Mouse (Mus musculus) lung, postnatal 0 days (tissue): ENCODE measurements around the gene Rps6kl1. TPM values are rescaled to one million over a fixed set of nuclear protein-coding genes. Genes with fewer than 3 reads are reported as not detected.

Source experiments
- ATAC-seq: fragments of 200-750 bp; cut with Nextera tagmentation; 2 replicates; pipeline ENCODE4 v1.8.0; 2017; ENCODE audit warnings: moderate library complexity
- DNase-seq: peaks from one replicate; pipeline ENCODE4 v3.0.0-alpha.2; 2016; ENCODE audit warnings: low spot score
- H3K27ac ChIP-seq: fragments of 300-500 bp; sonication (generic); 2 replicates; pipeline ENCODE4 v1.5.1; 2014; ENCODE audit warnings: antibody characterized with exemption, mild to moderate bottlenecking, low read length, mixed read lengths
- H3K27me3 ChIP-seq: fragments of 300-500 bp; sonication (generic); replicated peaks from 2 replicates; pipeline ENCODE4 v1.6.1; 2014; ENCODE audit warnings: low read length, mixed read lengths; ENCODE audit not compliant: insufficient read depth
- H3K36me3 ChIP-seq: fragments of 300-500 bp; sonication (generic); 2 replicates; pipeline ENCODE4 v1.6.1; 2014; ENCODE audit warnings: low read length, mixed read lengths; ENCODE audit not compliant: insufficient read depth
- H3K4me1 ChIP-seq: fragments of 300-500 bp; sonication (generic); 2 replicates; pipeline ENCODE4 v1.6.1; 2014; ENCODE audit warnings: antibody characterized with exemption, low read depth, low read length, mixed read lengths; ENCODE audit not compliant: insufficient read depth
- H3K4me2 ChIP-seq: fragments of 300-500 bp; sonication (generic); replicated peaks from 2 replicates; pipeline ENCODE4 v1.6.1; 2014; ENCODE audit warnings: low read depth, mild to moderate bottlenecking, low read length, moderate library complexity, mixed read lengths
- H3K4me3 ChIP-seq: fragments of 300-500 bp; sonication (generic); 2 replicates; pipeline ENCODE4 v1.5.1; 2014; ENCODE audit warnings: low read depth, low read length
- H3K9ac ChIP-seq: fragments of 300-500 bp; sonication (generic); replicated peaks from 2 replicates; pipeline ENCODE4 v1.6.1; 2014; ENCODE audit warnings: low read depth, mild to moderate bottlenecking
- H3K9me3 ChIP-seq: fragments of 300-500 bp; sonication (generic); 2 replicates; pipeline ENCODE4 v1.6.1; 2016; ENCODE audit warnings: low read length, mixed read lengths
- CTCF ChIP-seq: IDR thresholded peaks from 2 replicates; pipeline ENCODE4 v1.5.1; 2016; ENCODE audit warnings: antibody characterized with exemption, mild to moderate bottlenecking
- EP300 ChIP-seq: IDR thresholded peaks from 2 replicates; pipeline ENCODE4 v1.6.1; 2016; ENCODE audit warnings: antibody characterized with exemption, mild to moderate bottlenecking, control low read depth
- WGBS: fragments of 180-500 bp; shearing (Covaris S2); extraction: QIAGEN DNeasy Blood & Tissue Kit; methylation state at CpG from one replicate; pipeline ENCODE4 v1.1.7; 2014; 5-methylcytosine and 5-hydroxymethylcytosine counted together
- polyA plus RNA-seq: library from polyadenylated mRNA; unstranded; fragments of >200 nt; fragmentation: Nextera tagmentation; extraction: Ambion mirVana; gene quantifications from 2 replicates; pipeline ENCODE4 v1.2.1, GENCODE M21; 2015

Rps6kl1 gene
- polyA plus RNA-seq, 1 experiment from 2014 or later, result 0.82 TPM

DNA sequence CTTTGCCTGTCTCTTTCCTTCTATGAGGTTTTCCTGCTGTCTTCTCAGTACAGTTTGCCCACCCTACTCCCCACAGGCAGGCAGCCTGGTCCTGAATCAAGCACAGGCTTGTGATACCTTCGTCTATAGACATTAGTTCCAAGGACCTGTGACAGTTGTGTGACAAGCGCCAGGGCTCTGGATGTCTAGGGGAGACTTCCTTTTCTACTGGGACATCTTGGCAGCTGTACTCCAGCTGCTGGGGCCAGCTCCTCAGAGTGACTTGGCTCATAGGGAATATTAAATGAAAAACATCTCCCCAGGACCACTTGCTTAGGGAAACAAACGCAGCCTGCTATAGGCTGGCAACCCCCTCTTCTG, 19.9 kb upstream of the Rps6kl1 start:
- no peak for DNase-seq

DNA sequence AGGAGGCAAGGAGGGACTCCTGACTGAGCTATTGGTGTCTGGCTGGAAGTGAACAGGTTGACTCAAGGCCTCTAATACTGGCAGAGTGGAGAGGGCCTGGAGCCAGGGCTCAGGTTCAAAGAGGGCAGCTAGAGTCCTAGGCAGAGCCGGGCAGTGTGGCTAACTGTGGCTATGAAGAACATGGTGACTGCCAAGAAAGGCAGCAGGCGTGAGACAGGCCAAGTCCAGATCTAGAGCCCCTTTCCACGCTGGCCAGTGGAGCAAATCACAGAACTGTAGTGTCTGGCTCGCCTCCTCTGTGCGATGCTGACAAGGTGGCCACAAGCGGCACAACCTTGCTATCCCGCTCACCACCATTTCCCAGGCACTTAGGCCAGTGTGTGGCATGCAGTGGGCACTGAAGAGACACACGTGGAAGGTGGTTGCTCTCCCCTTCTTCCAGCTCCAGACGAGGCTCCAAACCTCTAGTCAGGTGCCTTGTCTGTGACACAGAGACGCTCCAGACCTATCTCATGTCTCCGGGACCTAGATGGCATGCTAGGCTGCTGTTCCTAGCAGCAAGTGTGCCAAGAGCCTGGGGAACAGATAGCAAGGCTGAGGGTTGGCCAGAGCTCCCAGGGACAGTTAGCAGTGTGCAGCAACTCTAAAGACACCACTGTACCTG, 19.4 kb upstream of the Rps6kl1 start:
- DNase-seq, result no peak
- Histone ChIP-seq H3K4me2 (no peak overlapping the region), H3K27me3 (no peaks in the 10 kb centered on the region), H3K9ac (no peak overlapping the region), H3K4me1 (peaks cover 3% of the 10 kb centered on the region; the same call in 1 of the 2 replicates), H3K36me3 (no peaks in the 10 kb centered on the region), H3K27ac (no peak overlapping the region), H3K4me3 (no peak overlapping the region), H3K9me3 (no peaks in the 10 kb centered on the region)
- ATAC-seq, result no peak
- 79% methylated on average over 11 of the region's 11 CpGs for WGBS
- no peak for TF ChIP-seq EP300
- TF ChIP-seq CTCF, result no peak

More for the DNA sequence above, 19.9 kb upstream of the Rps6kl1 start:
- Histone ChIP-seq H3K27ac (no peak overlapping the region), H3K4me3 (no peak overlapping the region), H3K4me1 (peaks cover 7% of the 10 kb centered on the region; the same call in 1 of the 2 replicates), H3K9ac (no peak overlapping the region), H3K27me3 (no peaks in the 10 kb centered on the region), H3K36me3 (no peaks in the 10 kb centered on the region), H3K9me3 (no peaks in the 10 kb centered on the region), H3K4me2 (no peak overlapping the region)
- WGBS, result 63% methylated on average over 3 of the region's 3 CpGs
- no peak for TF ChIP-seq EP300
- no peak for TF ChIP-seq CTCF
- ATAC-seq, result no peak

DNA sequence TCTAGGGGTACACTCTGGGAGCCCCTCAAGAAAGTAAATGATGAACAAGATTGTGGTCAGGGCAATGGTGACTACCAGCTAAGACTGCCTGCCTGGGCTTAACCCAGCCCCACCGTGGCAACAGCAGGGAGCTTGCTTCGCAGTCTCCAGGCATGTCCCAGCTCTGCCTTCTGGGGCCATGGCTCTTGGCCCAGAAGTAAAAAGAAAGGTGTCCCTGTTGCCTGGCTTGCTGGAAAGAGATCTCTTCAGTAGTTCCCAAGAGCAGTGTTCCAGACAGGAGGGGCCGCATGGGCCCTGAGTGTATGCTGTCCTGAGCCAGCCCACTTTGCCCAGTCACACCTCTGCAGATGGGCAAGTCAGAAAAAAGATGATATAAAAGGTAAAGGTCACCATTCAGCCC, 18.8 kb upstream of the Rps6kl1 start:
- H3K4me1 ChIP-seq, result peaks cover 3% of the 10 kb centered on the region; the same call in 1 of the 2 replicates
- DNase-seq (no peak), ATAC-seq (peak; percentile 7; the same call in 1 of the 2 replicates)
- peak overlapping the region; percentile 37; the same call in 1 of the 2 replicates for H3K4me2 ChIP-seq
- no peaks in the 10 kb centered on the region for H3K36me3 ChIP-seq
- TF ChIP-seq CTCF (no peak), EP300 (no peak)
- no peaks in the 10 kb centered on the region for H3K27me3 ChIP-seq
- 61% methylated on average over 3 of the region's 3 CpGs for WGBS
- no peak overlapping the region for H3K9ac ChIP-seq
- H3K27ac ChIP-seq, result no peak overlapping the region
- H3K4me3 ChIP-seq, result no peak overlapping the region
- no peaks in the 10 kb centered on the region for H3K9me3 ChIP-seq

DNA sequence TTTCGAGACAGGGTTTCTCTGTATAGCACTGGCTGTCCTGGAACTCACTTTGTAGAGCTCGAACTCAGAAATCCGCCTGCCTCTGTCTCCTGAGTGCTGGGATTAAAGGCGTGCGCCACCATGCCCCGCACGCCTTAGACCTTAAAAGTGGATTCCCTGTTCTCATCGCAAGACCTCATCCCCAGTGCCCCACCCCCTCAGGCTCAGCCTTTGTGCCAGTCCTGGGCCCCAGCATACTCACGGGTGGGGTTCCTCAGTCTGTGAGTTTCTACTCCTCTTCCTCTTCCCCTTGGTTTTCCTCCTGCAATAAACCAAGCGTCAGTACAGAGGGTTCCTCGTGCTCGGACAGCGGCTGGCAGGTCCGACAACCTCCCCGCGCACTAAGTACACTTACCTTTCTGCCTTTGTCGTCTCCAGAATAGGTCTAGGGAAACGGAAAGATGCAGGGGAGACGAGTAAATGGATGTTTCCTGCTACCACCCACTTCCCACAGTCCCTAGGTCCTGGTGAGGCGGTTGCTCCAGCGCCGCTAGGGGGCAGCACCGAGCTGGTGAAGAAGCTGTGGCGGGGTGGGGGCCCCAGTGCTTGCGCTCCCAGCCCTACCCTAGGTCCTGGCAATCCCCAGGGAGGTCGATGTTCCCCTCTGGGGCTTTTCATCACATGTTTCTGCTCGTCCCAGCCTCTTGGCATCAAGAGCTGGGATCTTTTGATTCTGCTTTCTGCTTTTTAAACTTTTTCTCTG, 18.2 kb upstream of the Rps6kl1 start:
- ATAC-seq, result peak; percentile 91
- H3K4me2 ChIP-seq, result peak overlapping the region; percentile 37
- peaks cover 3% of the 10 kb centered on the region; the same call in 1 of the 2 replicates for H3K4me1 ChIP-seq
- TF ChIP-seq EP300, result no peak
- TF ChIP-seq CTCF, result peak; percentile 98
- WGBS, result 32% methylated on average over 27 of the region's 27 CpGs
- H3K9ac ChIP-seq, result no peak overlapping the region
- peak; percentile 91 for DNase-seq
- no peaks in the 10 kb centered on the region for H3K9me3 ChIP-seq
- no peaks in the 10 kb centered on the region for H3K27me3 ChIP-seq
- H3K4me3 ChIP-seq, result no peak overlapping the region
- H3K27ac ChIP-seq, result no peak overlapping the region
- no peaks in the 10 kb centered on the region for H3K36me3 ChIP-seq

DNA sequence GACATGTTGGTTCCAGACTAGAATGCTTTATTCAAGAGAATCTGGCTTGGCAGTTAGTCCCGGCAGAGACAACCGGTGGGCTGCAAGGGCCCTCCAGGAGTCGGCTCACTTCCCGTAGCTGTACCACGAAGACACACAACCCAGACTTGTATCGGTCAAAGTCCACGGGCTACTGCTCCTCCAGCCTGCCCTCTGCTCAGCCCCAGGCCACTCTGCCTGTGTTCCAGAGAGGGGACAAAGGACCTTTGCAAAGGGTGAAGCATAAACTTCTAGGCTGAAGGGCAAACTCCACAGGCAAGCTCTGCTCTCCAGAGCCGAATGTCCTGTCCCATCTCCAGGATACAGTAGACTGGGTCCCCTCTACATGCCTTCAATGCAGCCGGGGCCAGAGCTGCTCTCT, 15.6 kb upstream of the Rps6kl1 start:
- H3K9me3 ChIP-seq, result no peaks in the 10 kb centered on the region
- no peak overlapping the region for H3K27ac ChIP-seq
- no peak overlapping the region for H3K9ac ChIP-seq
- 88% methylated on average over 9 of the region's 9 CpGs for WGBS
- no peaks in the 10 kb centered on the region for H3K27me3 ChIP-seq
- DNase-seq (no peak), ATAC-seq (no peak)
- TF ChIP-seq CTCF, result no peak
- no peak for TF ChIP-seq EP300
- H3K4me3 ChIP-seq, result no peak overlapping the region
- H3K4me2 ChIP-seq, result no peak overlapping the region
- peaks cover 3% of the 10 kb centered on the region; the same call in 1 of the 2 replicates for H3K4me1 ChIP-seq
- no peaks in the 10 kb centered on the region for H3K36me3 ChIP-seq

DNA sequence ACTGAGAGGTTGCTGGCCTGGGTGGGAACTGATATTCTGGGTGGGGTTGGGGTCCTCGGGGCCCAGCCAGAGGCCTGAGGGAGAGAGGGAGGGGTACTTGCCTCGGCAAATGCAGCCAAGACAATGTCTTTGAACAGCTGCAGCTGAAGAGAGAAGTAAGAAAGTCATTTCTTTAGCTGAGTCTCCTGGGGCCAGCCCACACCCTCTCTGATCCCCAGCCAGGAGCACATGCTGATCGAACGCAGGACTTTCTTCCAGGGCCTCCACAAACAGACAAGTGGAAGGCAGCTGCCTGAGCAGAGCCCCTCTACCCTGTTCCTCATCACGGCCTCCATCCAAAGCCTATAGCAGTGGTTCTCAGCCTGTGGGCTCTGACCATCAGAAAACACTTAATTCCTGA, 13.9 kb upstream of the Rps6kl1 start:
- no peak for TF ChIP-seq EP300
- TF ChIP-seq CTCF, result no peak
- Histone ChIP-seq H3K27ac (no peak overlapping the region), H3K9ac (no peak overlapping the region), H3K27me3 (no peaks in the 10 kb centered on the region), H3K4me3 (no peak overlapping the region), H3K36me3 (no peaks in the 10 kb centered on the region), H3K4me2 (no peak overlapping the region), H3K9me3 (no peaks in the 10 kb centered on the region), H3K4me1 (peaks cover 3% of the 10 kb centered on the region; the same call in 1 of the 2 replicates)
- no peak for ATAC-seq
- no peak for DNase-seq
- WGBS, result 70% methylated on average over 5 of the region's 5 CpGs
